Mouse (Mus musculus) limb, embryonic 11.5 days (tissue): ENCODE results near the gene Ptpra. TPM values are rescaled to one million over a fixed set of nuclear protein-coding genes. Genes with fewer than 3 reads are reported as not detected.

Experiments used
- microRNA-seq: library from miRNA; unstranded; fragments of <30 nt; microRNA quantifications from one replicate; pipeline ENCODE4, GENCODE M21; 2016
- polyA plus RNA-seq: library from polyadenylated mRNA; unstranded; fragments of >200 nt; fragmentation: Nextera tagmentation; extraction: Ambion mirVana; gene quantifications from 2 replicates; pipeline ENCODE4 v1.2.1, GENCODE M21; 2014

Ptpra gene
- polyA plus RNA-seq, 1 experiment from 2014 or later: 88.6 TPM

Small RNA genes within 50 kb of the gene (microRNA-seq; reads per million reads assigned to microRNA genes)
- gene Gm23876: not detected

Other genes starting within 250 kb of the Ptpra start
- gene Nop56, start 175.8 kb upstream of the Ptpra start, polyA plus RNA-seq: 383 and 407 TPM in 2 replicates
- gene Idh3b, start 165.7 kb upstream of the Ptpra start, polyA plus RNA-seq: 145 and 148 TPM in 2 replicates
- 1.8 and 2.1 TPM in 2 replicates for gene Ebf4, start 155.1 kb upstream of the Ptpra start, polyA plus RNA-seq
- gene Cpxm1, start 52.7 kb upstream of the Ptpra start, polyA plus RNA-seq: 62.3 and 64.2 TPM in 2 replicates
- not detected in 2 replicates for gene Gm28372, start 45.0 kb upstream of the Ptpra start, polyA plus RNA-seq
- not detected in 2 replicates for gene 1700020A23Rik, start 45.0 kb upstream of the Ptpra start, polyA plus RNA-seq
- 0.11 TPM in 1 of 2 replicates, not detected in the other for gene Tmem239, start 43.8 kb upstream of the Ptpra start, polyA plus RNA-seq
- gene Vps16, start 25.9 kb upstream of the Ptpra start, polyA plus RNA-seq: 79.8 and 89.2 TPM in 2 replicates
- gene Pced1a, start 25.6 kb upstream of the Ptpra start, polyA plus RNA-seq: 10.9 and 11.4 TPM in 2 replicates
- gene Mrps26, start 113.5 kb downstream of the Ptpra start, polyA plus RNA-seq: 80.2 and 90.2 TPM in 2 replicates
- gene Oxt, start 125.9 kb downstream of the Ptpra start, polyA plus RNA-seq: not detected in 2 replicates
- gene Avp, start 132.3 kb downstream of the Ptpra start, polyA plus RNA-seq: not detected in 2 replicates
- 23.4 and 24.9 TPM in 2 replicates for gene Fastkd5, start 179.7 kb downstream of the Ptpra start, polyA plus RNA-seq
- gene Ubox5, start 179.8 kb downstream of the Ptpra start, polyA plus RNA-seq: 16.6 and 21.1 TPM in 2 replicates
- 0.88 and 1.1 TPM in 2 replicates for gene Lzts3, start 192.5 kb downstream of the Ptpra start, polyA plus RNA-seq
- gene Ddrgk1, start 214.4 kb downstream of the Ptpra start, polyA plus RNA-seq: 50.7 and 52.5 TPM in 2 replicates
- gene Itpa, start 217.3 kb downstream of the Ptpra start, polyA plus RNA-seq: 149 and 157 TPM in 2 replicates
- 0.57 and 1.1 TPM in 2 replicates for gene Slc4a11, start 247.2 kb downstream of the Ptpra start, polyA plus RNA-seq